Mouse (Mus musculus) lung, embryonic 14.5 days (tissue): ENCODE data around the gene Spa17. TPM values are rescaled to one million over a fixed set of nuclear protein-coding genes. Genes with fewer than 3 reads are reported as not detected.

Experiments used
- ATAC-seq: fragments of 200-750 bp; cut with Nextera tagmentation; 2 replicates; pipeline ENCODE4 v1.8.0; 2017; ENCODE audit warnings: mild to moderate bottlenecking, moderate TSS enrichment, moderate library complexity; ENCODE audit not compliant: insufficient read depth
- DNase-seq: peaks from one replicate; pipeline ENCODE4 v3.0.0-alpha.2; 2015
- H3K27ac ChIP-seq: fragments of 300-500 bp; sonication (generic); 2 replicates; pipeline ENCODE4 v1.5.1; 2014; ENCODE audit warnings: low read depth, mild to moderate bottlenecking, moderate library complexity
- H3K27me3 ChIP-seq: fragments of 300-500 bp; sonication (generic); 2 replicates; pipeline ENCODE4 v1.6.1; 2014; ENCODE audit warnings: low read length, control low read depth; ENCODE audit not compliant: insufficient read depth
- H3K36me3 ChIP-seq: fragments of 300-500 bp; sonication (generic); 2 replicates; pipeline ENCODE4 v1.6.1; 2014; ENCODE audit warnings: control low read depth; ENCODE audit not compliant: insufficient read depth
- H3K4me1 ChIP-seq: fragments of 300-500 bp; sonication (generic); 2 replicates; pipeline ENCODE4 v1.6.1; 2014; ENCODE audit warnings: antibody characterized with exemption, control low read depth; ENCODE audit not compliant: insufficient read depth
- H3K4me2 ChIP-seq: fragments of 300-500 bp; sonication (generic); 2 replicates; pipeline ENCODE4 v1.6.1; 2014; ENCODE audit warnings: mild to moderate bottlenecking
- H3K4me3 ChIP-seq: fragments of 300-500 bp; sonication (generic); 2 replicates; pipeline ENCODE4 v1.5.1; 2014; ENCODE audit warnings: low read depth, low read length
- H3K9ac ChIP-seq: fragments of 300-500 bp; sonication (generic); 2 replicates; pipeline ENCODE4 v1.6.1; 2014
- H3K9me3 ChIP-seq: fragments of 300-500 bp; sonication (generic); 2 replicates; pipeline ENCODE4 v1.6.1; 2016; ENCODE audit warnings: low read depth, low read length, control low read depth
- CTCF ChIP-seq: IDR thresholded peaks from 2 replicates; pipeline ENCODE4 v1.5.1; 2016; ENCODE audit warnings: antibody characterized with exemption, low read depth
- WGBS: fragments of 180-500 bp; shearing (Covaris S2); extraction: QIAGEN DNeasy Blood & Tissue Kit; methylation state at CpG from one replicate; pipeline ENCODE4 v1.1.7; 2014; 5-methylcytosine and 5-hydroxymethylcytosine counted together
- polyA plus RNA-seq: library from polyadenylated mRNA; unstranded; fragments of >200 nt; fragmentation: Nextera tagmentation; extraction: Ambion mirVana; gene quantifications from 2 replicates; pipeline ENCODE4 v1.2.1, GENCODE M21; 2014

The Spa17 gene
- polyA plus RNA-seq, 1 experiment from 2014 or later, result 7.5 TPM

DNA sequence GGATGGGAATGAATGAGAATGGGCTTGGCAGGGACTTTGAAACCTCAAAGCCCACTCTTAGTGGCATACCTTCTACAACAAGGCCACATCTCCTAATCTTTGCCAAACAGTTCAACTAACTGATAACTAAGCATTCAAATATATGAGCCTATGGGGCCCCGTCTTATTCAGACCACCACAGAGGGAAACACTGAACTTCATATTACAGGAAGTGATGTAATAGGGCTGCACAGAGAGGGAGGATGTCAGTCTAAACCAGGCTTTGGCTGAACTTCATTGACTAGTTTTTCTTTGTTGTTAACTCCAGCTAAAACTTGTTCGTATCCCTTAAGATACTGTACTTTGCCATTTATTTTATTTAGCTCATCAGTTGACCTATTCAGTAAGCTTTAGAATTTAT, 16.4 kb upstream of the Spa17 start:
- Histone ChIP-seq H3K27me3 (no peaks in the 10 kb centered on the region), H3K4me1 (no peaks in the 10 kb centered on the region), H3K36me3 (no peaks in the 10 kb centered on the region), H3K9me3 (no peaks in the 10 kb centered on the region), H3K4me2 (no peak overlapping the region), H3K9ac (no peak overlapping the region), H3K4me3 (no peak overlapping the region), H3K27ac (no peak overlapping the region)
- no peak for DNase-seq
- ATAC-seq, result no peak
- 72% methylated on average over 2 of the region's 2 CpGs for WGBS
- TF ChIP-seq CTCF, result no peak

- no peaks in the 10 kb centered on the region for H3K9me3 ChIP-seq
- no peak overlapping the region for H3K9ac ChIP-seq
- no peak overlapping the region for H3K27ac ChIP-seq
- H3K4me2 ChIP-seq, result no peak overlapping the region
- no peak for TF ChIP-seq CTCF
- DNase-seq (no peak), ATAC-seq (no peak)
- H3K27me3 ChIP-seq, result no peaks in the 10 kb centered on the region
- no peaks in the 10 kb centered on the region for H3K4me1 ChIP-seq
- H3K4me3 ChIP-seq, result no peak overlapping the region
- WGBS, result 75% methylated on average over 4 of the region's 4 CpGs
- no peaks in the 10 kb centered on the region for H3K36me3 ChIP-seq
Measured at GRCm38 (mm10) chr9:37628581-37628980, 15.1 kb upstream of the Spa17 start.

DNA sequence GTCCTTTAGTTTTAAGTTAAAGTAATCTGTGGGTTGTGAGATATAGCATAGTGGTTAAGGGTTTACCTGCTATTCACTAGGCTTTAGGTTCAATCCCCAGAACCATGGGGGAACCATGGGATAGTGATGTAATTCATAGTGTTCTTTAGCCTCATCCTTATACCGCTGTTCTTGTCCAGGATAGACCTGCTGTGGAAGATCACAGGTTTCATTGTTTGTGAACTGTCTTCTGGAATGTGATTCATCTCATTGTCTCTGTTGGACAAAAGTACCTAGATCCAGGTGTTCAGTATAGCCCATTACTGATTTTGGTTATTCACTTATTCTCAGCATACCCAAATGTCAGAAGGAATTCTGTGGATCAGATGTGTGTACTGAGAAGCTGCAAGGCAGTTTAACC, 13.7 kb upstream of the Spa17 start:
- Histone ChIP-seq H3K9ac (no peak overlapping the region), H3K27ac (no peak overlapping the region), H3K4me1 (no peaks in the 10 kb centered on the region), H3K27me3 (no peaks in the 10 kb centered on the region), H3K4me3 (no peak overlapping the region), H3K4me2 (no peak overlapping the region), H3K9me3 (no peaks in the 10 kb centered on the region), H3K36me3 (no peaks in the 10 kb centered on the region)
- ATAC-seq (no peak), DNase-seq (no peak)
- 96% methylated on average over 1 of the region's 1 CpGs for WGBS
- TF ChIP-seq CTCF, result no peak

- H3K9me3 ChIP-seq, result no peaks in the 10 kb centered on the region
- TF ChIP-seq CTCF, result no peak
- H3K4me3 ChIP-seq, result no peak overlapping the region
- no peaks in the 10 kb centered on the region for H3K4me1 ChIP-seq
- no peak overlapping the region for H3K27ac ChIP-seq
- H3K36me3 ChIP-seq, result no peaks in the 10 kb centered on the region
- H3K27me3 ChIP-seq, result no peaks in the 10 kb centered on the region
- no peak overlapping the region for H3K4me2 ChIP-seq
- 20% methylated on average over 3 of the region's 3 CpGs for WGBS
- no peak overlapping the region for H3K9ac ChIP-seq
- DNase-seq (no peak), ATAC-seq (no peak; the same call in 1 of the 2 replicates)
Measured at GRCm38 (mm10) chr9:37626103-37626567, 12.6 kb upstream of the Spa17 start.

DNA sequence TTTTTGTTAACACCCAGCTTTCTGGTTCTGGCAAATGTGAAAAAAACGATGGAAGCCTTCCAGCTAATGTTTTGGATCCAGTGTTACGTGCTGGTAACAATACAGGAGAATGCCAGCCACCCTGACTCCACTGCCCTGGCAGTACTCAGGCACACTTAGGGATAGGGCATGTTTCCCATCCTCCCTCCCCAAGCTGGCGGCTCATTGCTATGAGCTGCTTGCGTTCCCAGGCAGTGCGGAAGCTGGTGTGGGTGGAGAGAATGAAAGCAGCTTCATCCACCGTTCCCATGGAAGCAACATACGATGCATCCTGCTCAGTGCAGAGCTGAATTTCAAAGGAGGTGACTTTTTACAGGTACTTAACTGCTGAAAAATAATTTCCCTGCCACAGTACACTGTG, 12.1 kb upstream of the Spa17 start:
- H3K27me3 ChIP-seq, result no peaks in the 10 kb centered on the region
- no peaks in the 10 kb centered on the region for H3K9me3 ChIP-seq
- H3K9ac ChIP-seq, result no peak overlapping the region
- no peak overlapping the region for H3K27ac ChIP-seq
- TF ChIP-seq CTCF, result no peak
- no peak overlapping the region for H3K4me3 ChIP-seq
- no peaks in the 10 kb centered on the region for H3K36me3 ChIP-seq
- no peak overlapping the region for H3K4me2 ChIP-seq
- ATAC-seq (no peak), DNase-seq (peak; percentile 18)
- 32% methylated on average over 7 of the region's 7 CpGs for WGBS
- H3K4me1 ChIP-seq, result no peaks in the 10 kb centered on the region

- no peak for TF ChIP-seq CTCF
- Histone ChIP-seq H3K4me2 (no peak overlapping the region), H3K4me1 (no peaks in the 10 kb centered on the region), H3K9ac (no peak overlapping the region), H3K9me3 (no peaks in the 10 kb centered on the region), H3K36me3 (no peaks in the 10 kb centered on the region), H3K27me3 (no peaks in the 10 kb centered on the region), H3K27ac (no peak overlapping the region), H3K4me3 (no peak overlapping the region)
- no peak for ATAC-seq
- 63% methylated on average over 3 of the region's 3 CpGs for WGBS
- no peak for DNase-seq
Measured at GRCm38 (mm10) chr9:37625129-37625528, 11.6 kb upstream of the Spa17 start.

GRCm38 (mm10) chr9:37624502-37624901, 11.0 kb upstream of the Spa17 start:
- no peak for TF ChIP-seq CTCF
- WGBS, result 78% methylated on average over 1 of the region's 1 CpGs
- Histone ChIP-seq H3K27ac (no peak overlapping the region), H3K4me3 (no peak overlapping the region), H3K9ac (no peak overlapping the region), H3K36me3 (no peaks in the 10 kb centered on the region), H3K4me1 (no peaks in the 10 kb centered on the region), H3K9me3 (no peaks in the 10 kb centered on the region), H3K4me2 (no peak overlapping the region), H3K27me3 (no peaks in the 10 kb centered on the region)
- DNase-seq, result no peak
- ATAC-seq, result no peak

DNA sequence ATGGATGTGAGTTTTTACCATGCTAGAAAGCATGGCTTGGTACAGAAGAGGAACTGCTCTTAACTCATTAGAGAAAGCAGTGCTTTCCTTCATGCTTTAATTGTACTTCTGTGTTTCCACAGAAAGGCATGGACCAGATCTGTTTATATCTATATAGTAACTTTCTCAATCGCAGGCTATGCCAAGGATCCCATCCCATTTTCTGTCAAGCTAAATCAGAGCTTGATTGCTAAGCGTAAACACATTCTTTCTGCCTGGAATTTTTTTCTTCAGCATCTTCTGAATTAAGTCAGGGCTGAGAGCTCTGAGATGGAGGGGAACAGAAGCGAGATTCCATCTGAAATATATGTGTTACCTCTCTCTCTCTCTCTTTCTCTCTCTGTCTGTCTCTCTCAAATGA, 10.5 kb upstream of the Spa17 start:
- ATAC-seq (no peak), DNase-seq (peak; percentile 46)
- 61% methylated on average over 3 of the region's 3 CpGs for WGBS
- no peaks in the 10 kb centered on the region for H3K9me3 ChIP-seq
- no peak for TF ChIP-seq CTCF
- H3K4me2 ChIP-seq, result no peak overlapping the region
- no peak overlapping the region for H3K9ac ChIP-seq
- no peaks in the 10 kb centered on the region for H3K27me3 ChIP-seq
- no peak overlapping the region for H3K27ac ChIP-seq
- no peaks in the 10 kb centered on the region for H3K4me1 ChIP-seq
- H3K36me3 ChIP-seq, result no peaks in the 10 kb centered on the region
- H3K4me3 ChIP-seq, result no peak overlapping the region
